Mouse (Mus musculus) stomach, embryonic 14.5 days (tissue): ENCODE data around the gene Pde4d. TPM values are rescaled to one million over a fixed set of nuclear protein-coding genes. Genes with fewer than 3 reads are reported as not detected.

Source experiments
- ATAC-seq: fragments of 200-750 bp; cut with Nextera tagmentation; 2 replicates; pipeline ENCODE4 v1.8.0; 2017; ENCODE audit warnings: low read depth, moderate TSS enrichment; ENCODE audit not compliant: insufficient number of reproducible peaks, insufficient read depth, low FRiP score
- H3K27ac ChIP-seq: fragments of 300-500 bp; sonication (generic); 2 replicates; pipeline ENCODE4 v1.5.1; 2014; ENCODE audit warnings: mild to moderate bottlenecking, low read length, moderate library complexity, mixed read lengths
- H3K27me3 ChIP-seq: fragments of 300-500 bp; sonication (generic); 2 replicates; pipeline ENCODE4 v1.6.1; 2014; ENCODE audit warnings: low read length, control low read depth, mixed read lengths; ENCODE audit not compliant: control insufficient read depth, insufficient read depth
- H3K36me3 ChIP-seq: fragments of 300-500 bp; sonication (generic); 2 replicates; pipeline ENCODE4 v1.6.1; 2014; ENCODE audit warnings: mild to moderate bottlenecking, control low read depth, low read length, moderate library complexity, mixed read lengths; ENCODE audit not compliant: control insufficient read depth, insufficient read depth
- H3K4me1 ChIP-seq: fragments of 300-500 bp; sonication (generic); 2 replicates; pipeline ENCODE4 v1.6.1; 2014; ENCODE audit warnings: low read length, control low read depth, mixed read lengths; ENCODE audit not compliant: control insufficient read depth, insufficient read depth
- H3K4me2 ChIP-seq: fragments of 300-500 bp; sonication (generic); replicated peaks from 2 replicates; pipeline ENCODE4 v1.6.1; 2014; ENCODE audit warnings: low read depth, low read length, control low read depth
- H3K4me3 ChIP-seq: fragments of 300-500 bp; sonication (generic); 2 replicates; pipeline ENCODE4 v1.5.1; 2014; ENCODE audit warnings: low read depth, low read length, control low read depth
- H3K9ac ChIP-seq: fragments of 300-500 bp; sonication (generic); replicated peaks from 2 replicates; pipeline ENCODE4 v1.6.1; 2014; ENCODE audit warnings: low read depth, mild to moderate bottlenecking, control low read depth, low read length, moderate library complexity, mixed read lengths
- H3K9me3 ChIP-seq: fragments of 300-500 bp; sonication (generic); 2 replicates; pipeline ENCODE4 v1.6.1; 2016; ENCODE audit warnings: low read depth, low read length, control low read depth; ENCODE audit not compliant: control insufficient read depth
- WGBS: fragments of 180-500 bp; shearing (Covaris S2); extraction: QIAGEN DNeasy Blood & Tissue Kit; methylation state at CpG from one replicate; pipeline ENCODE4 v1.1.7; 2014; 5-methylcytosine and 5-hydroxymethylcytosine counted together
- polyA plus RNA-seq: library from polyadenylated mRNA; unstranded; fragments of >200 nt; fragmentation: Nextera tagmentation; extraction: Ambion mirVana; gene quantifications from 2 replicates; pipeline ENCODE4 v1.2.1, GENCODE M21; 2014

The Pde4d gene
- polyA plus RNA-seq, 1 experiment from 2014 or later = 29.3 TPM

GRCm38 (mm10) chr13:109881161-109881857, 1431.6 kb downstream of the Pde4d start:
- 63% methylated on average over 11 of the region's 11 CpGs for WGBS

GRCm38 (mm10) chr13:109883636-109884035, 1433.9 kb downstream of the Pde4d start:
- no peaks in the 10 kb centered on the region for H3K9me3 ChIP-seq
- no peak overlapping the region for H3K4me3 ChIP-seq
- H3K27ac ChIP-seq = no peak overlapping the region
- H3K9ac ChIP-seq = no peak overlapping the region
- WGBS = 54% methylated on average over 5 of the region's 5 CpGs
- ATAC-seq = no peak
- H3K4me1 ChIP-seq = no peaks in the 10 kb centered on the region
- no peaks in the 10 kb centered on the region for H3K27me3 ChIP-seq
- no peak overlapping the region for H3K4me2 ChIP-seq
- no peaks in the 10 kb centered on the region for H3K36me3 ChIP-seq

More at GRCm38 (mm10) chr13:109881161-109881857, 1431.6 kb downstream of the Pde4d start:
- H3K27me3 ChIP-seq = no peaks in the 10 kb centered on the region
- H3K9ac ChIP-seq = no peak overlapping the region
- H3K4me3 ChIP-seq = no peak overlapping the region
- no peaks in the 10 kb centered on the region for H3K4me1 ChIP-seq
- ATAC-seq = no peak
- no peak overlapping the region for H3K27ac ChIP-seq
- no peaks in the 10 kb centered on the region for H3K36me3 ChIP-seq
- H3K4me2 ChIP-seq = no peak overlapping the region
- H3K9me3 ChIP-seq = no peaks in the 10 kb centered on the region

GRCm38 (mm10) chr13:109884812-109885211, 1435.1 kb downstream of the Pde4d start:
- 89% methylated on average over 7 of the region's 7 CpGs for WGBS
- Histone ChIP-seq H3K27me3 (no peaks in the 10 kb centered on the region), H3K4me2 (no peak overlapping the region), H3K4me1 (no peaks in the 10 kb centered on the region), H3K9me3 (no peaks in the 10 kb centered on the region), H3K9ac (no peak overlapping the region), H3K27ac (no peak overlapping the region), H3K36me3 (no peaks in the 10 kb centered on the region), H3K4me3 (no peak overlapping the region)
- ATAC-seq = no peak

DNA sequence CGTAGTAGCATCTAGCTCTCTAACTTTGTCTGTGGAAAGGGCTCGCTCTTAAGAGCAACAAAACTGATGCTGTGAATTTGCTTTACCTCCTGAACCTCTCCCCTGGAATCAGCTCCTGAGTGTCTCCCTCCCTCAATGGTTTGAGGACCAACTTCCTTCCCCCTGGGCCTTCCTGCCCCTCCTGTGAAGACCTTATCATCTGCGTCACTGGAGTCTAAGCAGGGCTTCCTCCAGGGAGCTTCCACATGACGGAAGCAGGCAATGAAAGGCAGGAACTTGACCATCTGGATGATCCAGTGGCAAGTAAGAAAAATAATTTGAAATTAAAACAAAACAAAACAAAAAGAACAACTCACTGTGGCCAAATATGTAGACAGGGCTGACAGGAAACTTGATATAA, 1438.5 kb downstream of the Pde4d start:
- no peaks in the 10 kb centered on the region for H3K4me1 ChIP-seq
- no peak overlapping the region for H3K27ac ChIP-seq
- ATAC-seq = no peak
- H3K36me3 ChIP-seq = no peaks in the 10 kb centered on the region
- H3K27me3 ChIP-seq = no peaks in the 10 kb centered on the region
- H3K4me3 ChIP-seq = no peak overlapping the region
- 88% methylated on average over 4 of the region's 4 CpGs for WGBS
- no peak overlapping the region for H3K9ac ChIP-seq
- no peaks in the 10 kb centered on the region for H3K9me3 ChIP-seq
- no peak overlapping the region for H3K4me2 ChIP-seq

DNA sequence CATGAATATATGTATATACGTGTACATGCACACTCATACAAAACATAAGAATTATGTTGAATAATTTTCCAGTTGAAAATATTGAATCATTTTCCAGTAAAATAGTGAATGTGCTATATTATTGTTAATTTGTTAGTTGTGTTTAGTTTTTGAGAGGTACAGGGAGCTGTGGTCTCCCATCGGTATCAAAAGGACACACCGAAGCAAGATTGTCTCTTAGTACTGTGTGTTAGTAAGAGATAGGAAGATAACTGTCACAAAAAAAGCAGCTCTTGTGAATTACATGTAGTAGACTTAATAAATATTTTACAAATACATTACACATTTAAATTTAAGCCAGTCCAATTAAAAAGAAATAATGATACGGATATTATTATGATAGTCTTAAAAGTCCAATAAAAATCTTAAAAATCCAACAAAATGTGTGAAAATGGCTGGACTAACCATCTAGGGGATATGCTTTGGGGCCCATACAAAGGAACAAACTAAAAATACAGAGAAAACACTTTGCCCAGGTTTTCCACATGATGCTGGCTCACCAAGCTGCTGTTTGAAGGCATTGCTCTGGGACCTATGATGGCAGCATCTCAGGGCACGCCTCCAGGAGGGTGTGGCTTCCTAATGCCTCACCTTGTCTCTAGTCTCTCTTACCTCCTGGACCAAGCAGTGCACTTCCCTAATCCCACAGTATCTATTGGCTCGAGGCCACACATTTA, 1441.6 kb downstream of the Pde4d start:
- no peak for ATAC-seq
- Histone ChIP-seq H3K36me3 (no peaks in the 10 kb centered on the region), H3K27ac (no peak overlapping the region), H3K9me3 (no peaks in the 10 kb centered on the region), H3K4me3 (no peak overlapping the region), H3K9ac (no peak overlapping the region), H3K4me2 (no peak overlapping the region), H3K27me3 (no peaks in the 10 kb centered on the region), H3K4me1 (no peaks in the 10 kb centered on the region)
- WGBS = 78% methylated on average over 6 of the region's 6 CpGs

DNA sequence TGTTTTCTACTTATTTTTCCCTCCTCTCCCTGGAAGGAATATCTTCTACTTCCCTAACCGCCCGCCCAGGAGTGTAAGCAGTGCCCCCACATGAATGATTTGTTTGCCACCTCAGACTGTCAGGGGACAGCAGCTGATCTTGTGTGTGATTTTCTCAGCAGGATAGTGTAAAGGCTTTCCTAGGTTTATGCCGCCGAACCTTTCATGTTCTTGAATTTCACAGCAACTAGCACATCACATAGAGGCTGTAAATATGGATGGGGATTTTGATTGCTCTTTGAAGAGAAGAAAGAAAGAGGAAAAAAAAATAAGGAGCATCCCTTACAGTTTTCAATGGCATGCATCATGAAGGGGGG, 1442.1 kb downstream of the Pde4d start:
- Histone ChIP-seq H3K4me3 (no peak overlapping the region), H3K9me3 (no peaks in the 10 kb centered on the region), H3K27ac (no peak overlapping the region), H3K36me3 (no peaks in the 10 kb centered on the region), H3K4me2 (no peak overlapping the region), H3K4me1 (no peaks in the 10 kb centered on the region), H3K9ac (no peak overlapping the region), H3K27me3 (no peaks in the 10 kb centered on the region)
- WGBS = 62% methylated on average over 4 of the region's 4 CpGs
- ATAC-seq = no peak

GRCm38 (mm10) chr13:109899442-109900428, 1450.0 kb downstream of the Pde4d start:
- WGBS = 70% methylated on average over 14 of the region's 14 CpGs
- no peaks in the 10 kb centered on the region for H3K36me3 ChIP-seq
- no peak for ATAC-seq
- no peaks in the 10 kb centered on the region for H3K9me3 ChIP-seq
- H3K27ac ChIP-seq = no peak overlapping the region
- peaks cover 13% of the 10 kb centered on the region for H3K4me1 ChIP-seq
- no peak overlapping the region for H3K4me2 ChIP-seq
- no peak overlapping the region for H3K4me3 ChIP-seq
- H3K27me3 ChIP-seq = no peaks in the 10 kb centered on the region
- no peak overlapping the region for H3K9ac ChIP-seq

GRCm38 (mm10) chr13:109901811-109902210, 1452.1 kb downstream of the Pde4d start:
- Histone ChIP-seq H3K27me3 (no peaks in the 10 kb centered on the region), H3K9me3 (no peaks in the 10 kb centered on the region), H3K4me2 (peak overlapping the region; percentile 95; the same call in 1 of the 2 replicates), H3K4me1 (peaks cover 13% of the 10 kb centered on the region), H3K36me3 (no peaks in the 10 kb centered on the region), H3K27ac (no peak overlapping the region), H3K9ac (no peak overlapping the region), H3K4me3 (peak overlapping the region; percentile 71; the same call in 1 of the 2 replicates)
- ATAC-seq = no peak
- WGBS = 66% methylated on average over 5 of the region's 5 CpGs
